Comparison of ENCODE assay signal across 8 mouse cellular contexts in genomic region chr1:194976517-194977370, GRCm38 (mm10). TPM values are rescaled to one million over a fixed set of nuclear protein-coding genes. Genes with fewer than 3 reads are reported as not detected.
DNase-seq lines count a peak whose midpoint lies in the region; ATAC-seq and TF ChIP-seq lines count a peak whose summit lies in the region.

No protein-coding gene starts in this region.

- no peak for TF ChIP-seq POLR2A in CH12.LX (IDR thresholded peaks at IDR 0.05; ENCODE audit: low read depth, low read length)

- no peaks in the 10 kb centered on the region for H3K9me3 ChIP-seq in CH12.LX (replicated peaks; ENCODE audit: low read length)
- no peaks in the 10 kb centered on the region for H3K9me3 ChIP-seq in forebrain, embryonic 10.5 days
- no peaks in the 10 kb centered on the region for H3K9me3 ChIP-seq in heart, embryonic 14.5 days (ENCODE audit: control insufficient read depth, low read length)
- no peaks in the 10 kb centered on the region for H3K9me3 ChIP-seq in liver, embryonic 11.5 days (ENCODE audit: control insufficient read depth, low read length)
- H3K9me3 ChIP-seq in stomach, embryonic 15.5 days: no peaks in the 10 kb centered on the region

- dilution Hi-C loops in CH12.LX (cut with MboI; ENCODE audit: extremely low pct_ligation_motif_present, extremely low pct_unique_long_range_greater_than_20kb, low sequenced_read_pairs): no loop called here

- TF ChIP-seq EP300 in CH12.LX (IDR thresholded peaks at IDR 0.05; ENCODE audit: low read length): no peak

- H3K4me1 ChIP-seq in CH12.LX (ENCODE audit: control insufficient read depth in 1 of 2, insufficient read depth in 2 of 2): peaks cover 20 to 58% of the 10 kb centered on the region in 2 experiments
- H3K4me1 ChIP-seq in forebrain, embryonic 10.5 days: peaks cover 29% of the 10 kb centered on the region
- peaks cover 0 to 11% of the 10 kb centered on the region in 2 experiments; a peak in 3 of 4 replicates for H3K4me1 ChIP-seq in heart, embryonic 14.5 days (ENCODE audit: control insufficient read depth in 2 of 2, insufficient read depth in 2 of 2, low read length in 2 of 2)
- H3K4me1 ChIP-seq in liver, embryonic 11.5 days (replicated peaks; ENCODE audit: control insufficient read depth, insufficient read depth, low read length): peaks cover 22% of the 10 kb centered on the region
- H3K4me1 ChIP-seq in stomach, embryonic 15.5 days: peaks cover 11% of the 10 kb centered on the region; the same call in 1 of the 2 replicates

- H3K4me2 ChIP-seq in CH12.LX (ENCODE audit: insufficient read depth, low read depth, poor library complexity, severe bottlenecking): peak overlapping the region; percentile 95
- H3K4me2 ChIP-seq in heart, embryonic 14.5 days (ENCODE audit: low read length): peak overlapping the region; percentile 98
- H3K4me2 ChIP-seq in liver, embryonic 11.5 days: peak overlapping the region; percentile 98
- H3K4me2 ChIP-seq in stomach, embryonic 15.5 days: peak overlapping the region; percentile 96

- H3K9ac ChIP-seq in CH12.LX (ENCODE audit: insufficient read depth, low read depth): peak overlapping the region; percentile 44
- H3K9ac ChIP-seq in heart, embryonic 14.5 days (ENCODE audit: low read length): peak overlapping the region; percentile 87
- peak overlapping the region; percentile 58 for H3K9ac ChIP-seq in liver, embryonic 11.5 days (ENCODE audit: low read depth, low read length)
- peak overlapping the region; percentile 48 for H3K9ac ChIP-seq in stomach, embryonic 15.5 days

- ATAC-seq in heart, embryonic 14.5 days (ENCODE audit: insufficient number of reproducible peaks, insufficient read depth, low FRiP score, low read depth): peak; percentile 86
- peak; percentile 89 for ATAC-seq in liver, embryonic 11.5 days (replicated peaks; ENCODE audit: low FRiP score)
- ATAC-seq in monocyte, adult 5-6 weeks (replicated peaks; ENCODE audit: insufficient number of reproducible peaks, low FRiP score, low TSS enrichment, poor library complexity, severe bottlenecking): peak; percentile 72
- peak; percentile 92 for ATAC-seq in stomach, embryonic 15.5 days (ENCODE audit: insufficient read depth, low FRiP score, low read depth)

- no peaks in the 10 kb centered on the region for H3K36me3 ChIP-seq in CH12.LX (replicated peaks in 1 of 2; ENCODE audit: control insufficient read depth in 1 of 2, insufficient read depth in 1 of 2, low read length in 1 of 2)
- H3K36me3 ChIP-seq in forebrain, embryonic 10.5 days (replicated peaks): no peaks in the 10 kb centered on the region
- H3K36me3 ChIP-seq in heart, embryonic 14.5 days (ENCODE audit: control insufficient read depth, insufficient read depth, low read length): no peaks in the 10 kb centered on the region
- no peaks in the 10 kb centered on the region for H3K36me3 ChIP-seq in liver, embryonic 11.5 days (ENCODE audit: control insufficient read depth, insufficient read depth, low read length)
- H3K36me3 ChIP-seq in stomach, embryonic 15.5 days: no peaks in the 10 kb centered on the region

- peak overlapping the region; percentile 73 to 91 (median 78) for H3K4me3 ChIP-seq in CH12.LX (replicated peaks in 1 of 3; ENCODE audit: low read depth in 2 of 3, low read length in 2 of 3, poor library complexity in 1 of 3)
- H3K4me3 ChIP-seq in forebrain, embryonic 10.5 days: peak overlapping the region; percentile 80
- peak overlapping the region; percentile 81 to 89 for H3K4me3 ChIP-seq in heart, embryonic 14.5 days (ENCODE audit: control insufficient read depth in 1 of 2, insufficient read depth in 1 of 2, low read depth in 1 of 2, low read length in 2 of 2)
- H3K4me3 ChIP-seq in liver, embryonic 11.5 days (ENCODE audit: low read depth, low read length): peak overlapping the region; percentile 62
- H3K4me3 ChIP-seq in stomach, embryonic 15.5 days (replicated peaks): peak overlapping the region; percentile 78

- no peak; the same call in 1 of the 2 replicates for TF ChIP-seq RAD21 in CH12.LX (IDR thresholded peaks at IDR 0.05; ENCODE audit: low read depth, low read length)

- under 1% methylated on average over 44 of the region's 44 CpGs for WGBS in forebrain, embryonic 10.5 days
- under 1% methylated on average over 44 of the region's 44 CpGs for WGBS in heart, embryonic 14.5 days
- WGBS in liver, embryonic 11.5 days: 1% methylated on average over 44 of the region's 44 CpGs
- WGBS in stomach, embryonic 15.5 days: 1% methylated on average over 44 of the region's 44 CpGs

- H3K79me2 ChIP-seq in CH12.LX (replicated peaks; ENCODE audit: control insufficient read depth, extremely low read depth, insufficient read depth, poor library complexity, severe bottlenecking): peaks cover 7% of the 10 kb centered on the region; the same call in 1 of the 2 replicates

- peak; percentile 48 for DNase-seq in CH12.LX (ENCODE audit: extremely low read depth)
- DNase-seq in c-Kit-negative CD71-positive TER-119-positive erythroid progenitor cells, embryonic 14.5 days (ENCODE audit: low read depth, low spot score): peak; percentile 53
- peak; percentile 76 for DNase-seq in forebrain, embryonic 10.5 days (ENCODE audit: extremely low spot score, low spot score)
- DNase-seq in kidney, postnatal 10 days: peak; percentile 87
- peak; percentile 78 for DNase-seq in liver, embryonic 11.5 days (ENCODE audit: low spot score)

- TF ChIP-seq CTCF in CH12.LX (conservative IDR thresholded peaks at IDR 0.05 in 1 of 2, IDR thresholded peaks at IDR 0.05 in 1 of 2; ENCODE audit: low read depth in 2 of 2, low read length in 2 of 2): peak in 1 of 2 experiments; percentile 37; a peak in 2 of 4 replicates

- in situ Hi-C loops in CH12.LX (cut with MboI; ENCODE audit: low pct_ligation_motif_present, low pct_unique_long_range_greater_than_20kb, low sequenced_read_pairs): no loop called here

- H3K27me3 ChIP-seq in CH12.LX (replicated peaks): no peaks in the 10 kb centered on the region
- peaks cover 25% of the 10 kb centered on the region for H3K27me3 ChIP-seq in forebrain, embryonic 10.5 days (ENCODE audit: poor library complexity, severe bottlenecking)
- no peaks in the 10 kb centered on the region for H3K27me3 ChIP-seq in heart, embryonic 14.5 days (ENCODE audit: control insufficient read depth, insufficient read depth, low read length)
- no peaks in the 10 kb centered on the region for H3K27me3 ChIP-seq in liver, embryonic 11.5 days (replicated peaks; ENCODE audit: control insufficient read depth, insufficient read depth, low read length)
- no peaks in the 10 kb centered on the region for H3K27me3 ChIP-seq in stomach, embryonic 15.5 days (replicated peaks)

- H3K27ac ChIP-seq in CH12.LX (ENCODE audit: insufficient read depth, low read depth): peak overlapping the region; percentile 71
- peak overlapping the region; percentile 91 for H3K27ac ChIP-seq in forebrain, embryonic 10.5 days
- peak overlapping the region; percentile 61 to 70 for H3K27ac ChIP-seq in heart, embryonic 14.5 days (replicated peaks in 1 of 2; ENCODE audit: control insufficient read depth in 1 of 2, insufficient read depth in 1 of 2, low read depth in 2 of 2, low read length in 2 of 2)
- no peak overlapping the region for H3K27ac ChIP-seq in liver, embryonic 11.5 days (ENCODE audit: low read depth, low read length)
- peak overlapping the region; percentile 63 for H3K27ac ChIP-seq in stomach, embryonic 15.5 days

TF ChIP-seq in CH12.LX, 34 proteins besides CTCF, POLR2A, EP300 and RAD21:
- TF ChIP-seq UBTF (IDR thresholded peaks at IDR 0.05; ENCODE audit: low read depth, low read length) (peak; percentile 25; the same call in 1 of the 2 replicates), TCF12 (IDR thresholded peaks at IDR 0.05; ENCODE audit: low read depth, low read length) (0 out of 2 replicates have a peak, but pooled peaks have one; percentile 28), HCFC1 (IDR thresholded peaks at IDR 0.05; ENCODE audit: low read depth, low read length) (no peak; the same call in 1 of the 2 replicates), MEF2A (IDR thresholded peaks at IDR 0.05; ENCODE audit: borderline replicate concordance, low read depth, low read length) (peak; percentile 11; the same call in 1 of the 2 replicates), NRF1 (IDR thresholded peaks at IDR 0.05; ENCODE audit: low read depth, low read length) (peak; percentile 65), ZMIZ1 (IDR thresholded peaks at IDR 0.05; ENCODE audit: low read depth, low read length) (no peak), USF1 (IDR thresholded peaks at IDR 0.05; ENCODE audit: low read depth, low read length) (no peak), MAZ (IDR thresholded peaks at IDR 0.05; ENCODE audit: low read depth, low read length) (peak; percentile 55; the same call in 1 of the 2 replicates), MXI1 (IDR thresholded peaks at IDR 0.05; ENCODE audit: low read depth, low read length) (peak; percentile 47; the same call in 1 of the 2 replicates)

RNA-seq across cellular contexts. Expression of gene Cd34, which starts 38.1 kb away (rescaled TPM):
- total RNA-seq in CH12.LX (2012; rRNA removed) (not detected in 2 replicates), CH12.LX (2014; rRNA removed) (not detected in 2 replicates)
- not detected in 2 replicates for polyA plus RNA-seq in CH12.LX (2012; ENCODE audit: insufficient read length, low read depth)
- polyA plus RNA-seq in forebrain, embryonic 10.5 days (2016; fragmentation: Nextera tagmentation; extraction: Ambion mirVana): 57.8 and 60.0 TPM in 2 replicates
- 103 and 106 TPM in 2 replicates for polyA plus RNA-seq in heart, embryonic 14.5 days (2014; fragmentation: Nextera tagmentation; extraction: Ambion mirVana)
- polyA plus RNA-seq in liver, embryonic 11.5 days (2014; fragmentation: Nextera tagmentation; extraction: Ambion mirVana): 35.8 and 37.1 TPM in 2 replicates
- 0.48 to 0.87 TPM (median 0.53 TPM) in 3 replicates for total RNA-seq in monocyte, adult 5-6 weeks (2017)
- polyA plus RNA-seq in stomach, embryonic 15.5 days (2015; fragmentation: Nextera tagmentation; extraction: Ambion mirVana): 77.2 and 81.1 TPM in 2 replicates

Comparison
In these comparisons a context has a peak if more than half of its experiments do, and no peak if none do; other contexts are left out.
1. RNA of gene Cd34, which starts 38.1 kb away (polyA plus RNA-seq): 103 to 106 TPM in heart, embryonic 14.5 days, 77.2 to 81.1 TPM in stomach, embryonic 15.5 days, 57.8 to 60.0 TPM in forebrain, embryonic 10.5 days and 35.8 to 37.1 TPM in liver, embryonic 11.5 days; not detected in CH12.LX; every median in the first group is over 10 times any median in the second.
2. Peak in every context shown above with its lines, with median percentiles within 50 percentile points of each other: DNase-seq, H3K4me2 ChIP-seq, H3K4me3 ChIP-seq, H3K9ac ChIP-seq and ATAC-seq.